ENCODE assay signal across 14 mouse cellular contexts in genomic region chrX:8123821-8124470, GRCm38 (mm10).
"Had no signal": no experiment of that assay in that cellular context is flagged by ENCODE, and none has a peak within 500 bp of the region (broad histone marks: within the 10 kb centered on the region; RNA-seq: fewer than 3 reads in every experiment).

No protein-coding gene starts in this region.

- H3K9me3 ChIP-seq: limb, embryonic 15.5 days; liver, embryonic 12.5 days; midbrain, embryonic 12.5 days; neural tube, embryonic 15.5 days; stomach, embryonic 15.5 days had no signal

- ATAC-seq: liver, embryonic 12.5 days had no signal

- H3K27me3 ChIP-seq: limb, embryonic 15.5 days; liver, embryonic 12.5 days; midbrain, embryonic 12.5 days; neural tube, embryonic 15.5 days; stomach, embryonic 15.5 days had no signal

- H3K4me2 ChIP-seq: limb, embryonic 15.5 days; liver, embryonic 12.5 days; lung, embryonic 14.5 days; midbrain, embryonic 12.5 days; neural tube, embryonic 15.5 days; stomach, embryonic 15.5 days had no signal

- DNase-seq: kidney, adult 8-10 months; kidney, postnatal 25 days; lung, embryonic 14.5 days; lung, postnatal 10 days; right cerebral cortex, postnatal 4 days; thymus, adult 2 months; thymus, postnatal 25 days had no signal

- H3K4me1 ChIP-seq: limb, embryonic 15.5 days; liver, embryonic 12.5 days; midbrain, embryonic 12.5 days; neural tube, embryonic 15.5 days; stomach, embryonic 15.5 days had no signal

- H3K4me3 ChIP-seq: left cerebral cortex, adult 2 months; limb, embryonic 15.5 days; liver, embryonic 12.5 days; midbrain, embryonic 12.5 days; myocyte; neural tube, embryonic 15.5 days; stomach, embryonic 15.5 days had no signal

- H3K9ac ChIP-seq: limb, embryonic 15.5 days; liver, embryonic 12.5 days; lung, embryonic 14.5 days; midbrain, embryonic 12.5 days; neural tube, embryonic 15.5 days; stomach, embryonic 15.5 days had no signal

- H3K27ac ChIP-seq: left cerebral cortex, adult 2 months; limb, embryonic 15.5 days; liver, embryonic 12.5 days; midbrain, embryonic 12.5 days; neural tube, embryonic 15.5 days; stomach, embryonic 15.5 days had no signal
